Mouse (Mus musculus): ENCODE measurements around the gene Eps8l3. TPM values are rescaled to one million over a fixed set of nuclear protein-coding genes. Genes with fewer than 3 reads are reported as not detected.

The Eps8l3 gene
- polyA plus RNA-seq, 1 experiment from 2014 or later: not detected

GRCm38 (mm10) chr3:107846835-107847234 is 30.2 kb upstream of the Eps8l3 start:
- Histone ChIP-seq H3K4me2 (ENCODE audit: low read depth, low read length) (no peak overlapping the region), H3K4me1 (ENCODE audit: control insufficient read depth, insufficient read depth, low read length) (peaks cover 19% of the 10 kb centered on the region), H3K36me3 (ENCODE audit: control insufficient read depth, insufficient read depth, low read length) (no peaks in the 10 kb centered on the region), H3K4me3 (ENCODE audit: low read depth, low read length) (no peak overlapping the region), H3K27me3 (replicated peaks; ENCODE audit: control insufficient read depth, insufficient read depth, low read length) (no peaks in the 10 kb centered on the region), H3K9ac (ENCODE audit: low read depth, low read length) (no peak overlapping the region), H3K9me3 (ENCODE audit: control insufficient read depth, low read length) (no peaks in the 10 kb centered on the region), H3K27ac (replicated peaks; ENCODE audit: low read depth, low read length) (no peak overlapping the region)
- no peak for DNase-seq (ENCODE audit: low spot score)
- 78% methylated on average over 3 of the region's 3 CpGs for WGBS
- no peak for ATAC-seq (ENCODE audit: low read depth)

- H3K9me3 ChIP-seq (ENCODE audit: control insufficient read depth, low read length): no peaks in the 10 kb centered on the region
- no peak overlapping the region for H3K4me2 ChIP-seq (ENCODE audit: low read depth, low read length)
- no peak overlapping the region for H3K9ac ChIP-seq (ENCODE audit: low read depth, low read length)
- no peaks in the 10 kb centered on the region for H3K27me3 ChIP-seq (replicated peaks; ENCODE audit: control insufficient read depth, insufficient read depth, low read length)
- H3K36me3 ChIP-seq (ENCODE audit: control insufficient read depth, insufficient read depth, low read length): no peaks in the 10 kb centered on the region
- WGBS: 31% methylated on average over 4 of the region's 4 CpGs
- H3K4me1 ChIP-seq (ENCODE audit: control insufficient read depth, insufficient read depth, low read length): peaks cover 19% of the 10 kb centered on the region
- ATAC-seq (ENCODE audit: low read depth) (no peak), DNase-seq (ENCODE audit: low spot score) (no peak)
- H3K27ac ChIP-seq (replicated peaks; ENCODE audit: low read depth, low read length): peak overlapping the region; percentile 33; the same call in 1 of the 2 replicates
- H3K4me3 ChIP-seq (ENCODE audit: low read depth, low read length): no peak overlapping the region
Observed at GRCm38 (mm10) chr3:107848126-107848525, 28.9 kb upstream of the Eps8l3 start.

GRCm38 (mm10) chr3:107849000-107849692 is 27.9 kb upstream of the Eps8l3 start:
- no peak overlapping the region for H3K9ac ChIP-seq (ENCODE audit: low read depth, low read length)
- H3K4me1 ChIP-seq (ENCODE audit: control insufficient read depth, insufficient read depth, low read length): peaks cover 19% of the 10 kb centered on the region
- 78% methylated on average over 6 of the region's 6 CpGs for WGBS
- no peak overlapping the region for H3K27ac ChIP-seq (replicated peaks; ENCODE audit: low read depth, low read length)
- H3K27me3 ChIP-seq (replicated peaks; ENCODE audit: control insufficient read depth, insufficient read depth, low read length): no peaks in the 10 kb centered on the region
- H3K36me3 ChIP-seq (ENCODE audit: control insufficient read depth, insufficient read depth, low read length): no peaks in the 10 kb centered on the region
- no peak overlapping the region for H3K4me3 ChIP-seq (ENCODE audit: low read depth, low read length)
- ATAC-seq (ENCODE audit: low read depth) (no peak), DNase-seq (ENCODE audit: low spot score) (no peak)
- H3K4me2 ChIP-seq (ENCODE audit: low read depth, low read length): no peak overlapping the region
- H3K9me3 ChIP-seq (ENCODE audit: control insufficient read depth, low read length): no peaks in the 10 kb centered on the region

- H3K36me3 ChIP-seq (ENCODE audit: control insufficient read depth, insufficient read depth, low read length): no peaks in the 10 kb centered on the region
- H3K27ac ChIP-seq (replicated peaks; ENCODE audit: low read depth, low read length): no peak overlapping the region
- ATAC-seq (ENCODE audit: low read depth) (no peak), DNase-seq (ENCODE audit: low spot score) (no peak)
- H3K9ac ChIP-seq (ENCODE audit: low read depth, low read length): no peak overlapping the region
- peaks cover 19% of the 10 kb centered on the region for H3K4me1 ChIP-seq (ENCODE audit: control insufficient read depth, insufficient read depth, low read length)
- no peaks in the 10 kb centered on the region for H3K27me3 ChIP-seq (replicated peaks; ENCODE audit: control insufficient read depth, insufficient read depth, low read length)
- no peak overlapping the region for H3K4me3 ChIP-seq (ENCODE audit: low read depth, low read length)
- H3K4me2 ChIP-seq (ENCODE audit: low read depth, low read length): no peak overlapping the region
- no peaks in the 10 kb centered on the region for H3K9me3 ChIP-seq (ENCODE audit: control insufficient read depth, low read length)
- WGBS: 69% methylated on average over 2 of the region's 2 CpGs
Observed at GRCm38 (mm10) chr3:107849693-107850031, 27.4 kb upstream of the Eps8l3 start.

GRCm38 (mm10) chr3:107850418-107851031 is 26.5 kb upstream of the Eps8l3 start:
- Histone ChIP-seq H3K27ac (replicated peaks; ENCODE audit: low read depth, low read length) (no peak overlapping the region), H3K36me3 (ENCODE audit: control insufficient read depth, insufficient read depth, low read length) (no peaks in the 10 kb centered on the region)

GRCm38 (mm10) chr3:107852786-107853185 is 24.2 kb upstream of the Eps8l3 start:
- ATAC-seq (ENCODE audit: low read depth) (no peak), DNase-seq (ENCODE audit: low spot score) (no peak)
- H3K9me3 ChIP-seq (ENCODE audit: control insufficient read depth, low read length): no peaks in the 10 kb centered on the region
- 0 out of 2 replicates have a peak overlapping the region, but pooled peaks have one; percentile 8 for H3K9ac ChIP-seq (ENCODE audit: low read depth, low read length)
- H3K4me3 ChIP-seq (ENCODE audit: low read depth, low read length): no peak overlapping the region
- no peaks in the 10 kb centered on the region for H3K27me3 ChIP-seq (replicated peaks; ENCODE audit: control insufficient read depth, insufficient read depth, low read length)
- H3K4me2 ChIP-seq (ENCODE audit: low read depth, low read length): no peak overlapping the region
- H3K36me3 ChIP-seq (ENCODE audit: control insufficient read depth, insufficient read depth, low read length): no peaks in the 10 kb centered on the region
- 61% methylated on average over 7 of the region's 7 CpGs for WGBS
- H3K27ac ChIP-seq (replicated peaks; ENCODE audit: low read depth, low read length): no peak overlapping the region
- H3K4me1 ChIP-seq (ENCODE audit: control insufficient read depth, insufficient read depth, low read length): peaks cover 19% of the 10 kb centered on the region

More at GRCm38 (mm10) chr3:107850418-107851031, 26.5 kb upstream of the Eps8l3 start:
- Histone ChIP-seq H3K9ac (ENCODE audit: low read depth, low read length) (peak overlapping the region; percentile 22; the same call in 1 of the 2 replicates), H3K27me3 (replicated peaks; ENCODE audit: control insufficient read depth, insufficient read depth, low read length) (no peaks in the 10 kb centered on the region), H3K4me1 (ENCODE audit: control insufficient read depth, insufficient read depth, low read length) (peaks cover 19% of the 10 kb centered on the region), H3K4me3 (ENCODE audit: low read depth, low read length) (no peak overlapping the region), H3K9me3 (ENCODE audit: control insufficient read depth, low read length) (no peaks in the 10 kb centered on the region), H3K4me2 (ENCODE audit: low read depth, low read length) (peak overlapping the region; percentile 28)
- ATAC-seq (ENCODE audit: low read depth) (peak; percentile 19; the same call in 1 of the 2 replicates), DNase-seq (ENCODE audit: low spot score) (peak; percentile 67)
- 25% methylated on average over 12 of the region's 12 CpGs for WGBS

- Histone ChIP-seq H3K36me3 (ENCODE audit: control insufficient read depth, insufficient read depth, low read length) (no peaks in the 10 kb centered on the region), H3K4me2 (ENCODE audit: low read depth, low read length) (no peak overlapping the region), H3K9me3 (ENCODE audit: control insufficient read depth, low read length) (no peaks in the 10 kb centered on the region), H3K4me1 (ENCODE audit: control insufficient read depth, insufficient read depth, low read length) (peaks cover 19% of the 10 kb centered on the region), H3K9ac (ENCODE audit: low read depth, low read length) (no peak overlapping the region), H3K27ac (replicated peaks; ENCODE audit: low read depth, low read length) (no peak overlapping the region), H3K4me3 (ENCODE audit: low read depth, low read length) (no peak overlapping the region), H3K27me3 (replicated peaks; ENCODE audit: control insufficient read depth, insufficient read depth, low read length) (no peaks in the 10 kb centered on the region)
- no peak for ATAC-seq (ENCODE audit: low read depth)
- WGBS: 80% methylated on average over 17 of the region's 17 CpGs
- DNase-seq (ENCODE audit: low spot score): no peak
Observed at GRCm38 (mm10) chr3:107853232-107854181, 23.5 kb upstream of the Eps8l3 start.

DNA sequence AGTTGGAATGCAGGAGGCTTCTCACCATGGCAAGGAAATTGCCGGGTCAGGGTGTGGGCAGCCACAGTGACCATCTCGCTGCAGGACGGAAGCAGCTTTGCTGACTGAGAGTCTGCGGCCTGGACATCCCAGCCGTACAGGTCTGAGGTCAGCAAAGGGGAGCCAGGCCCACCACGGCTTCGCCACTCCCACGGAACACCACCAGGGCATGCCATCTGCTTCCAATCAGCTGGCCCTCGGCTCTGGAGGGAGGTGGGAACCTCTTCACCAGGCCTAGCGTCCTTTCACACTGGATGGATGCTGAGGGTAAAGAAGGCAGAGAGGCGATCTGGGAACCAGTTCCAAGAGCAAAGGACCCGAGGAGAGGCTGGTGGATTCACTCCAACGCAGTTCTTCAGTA is 21.7 kb upstream of the Eps8l3 start:
- Histone ChIP-seq H3K4me1 (ENCODE audit: control insufficient read depth, insufficient read depth, low read length) (peaks cover 7% of the 10 kb centered on the region), H3K4me2 (ENCODE audit: low read depth, low read length) (no peak overlapping the region), H3K27ac (replicated peaks; ENCODE audit: low read depth, low read length) (no peak overlapping the region), H3K9me3 (ENCODE audit: control insufficient read depth, low read length) (no peaks in the 10 kb centered on the region), H3K27me3 (replicated peaks; ENCODE audit: control insufficient read depth, insufficient read depth, low read length) (no peaks in the 10 kb centered on the region), H3K36me3 (ENCODE audit: control insufficient read depth, insufficient read depth, low read length) (no peaks in the 10 kb centered on the region), H3K4me3 (ENCODE audit: low read depth, low read length) (no peak overlapping the region), H3K9ac (ENCODE audit: low read depth, low read length) (no peak overlapping the region)
- ATAC-seq (ENCODE audit: low read depth) (no peak), DNase-seq (ENCODE audit: low spot score) (no peak)
- 51% methylated on average over 13 of the region's 13 CpGs for WGBS

All from embryonic facial prominence, embryonic 14.5 days (tissue).